Mouse (Mus musculus): Measurements from ENCODE around the gene Gm42417. TPM values are rescaled to one million over a fixed set of nuclear protein-coding genes. Genes with fewer than 3 reads are reported as not detected.

Gm42417 gene
- 1.9 TPM for polyA plus RNA-seq (2017; shearing (Covaris generic))

GRCm38 (mm10) chr1:36539186-36539585, at the start of gene Gm42417:
Gm42417 (minus strand) TSS chr1:36539429.

DNA sequence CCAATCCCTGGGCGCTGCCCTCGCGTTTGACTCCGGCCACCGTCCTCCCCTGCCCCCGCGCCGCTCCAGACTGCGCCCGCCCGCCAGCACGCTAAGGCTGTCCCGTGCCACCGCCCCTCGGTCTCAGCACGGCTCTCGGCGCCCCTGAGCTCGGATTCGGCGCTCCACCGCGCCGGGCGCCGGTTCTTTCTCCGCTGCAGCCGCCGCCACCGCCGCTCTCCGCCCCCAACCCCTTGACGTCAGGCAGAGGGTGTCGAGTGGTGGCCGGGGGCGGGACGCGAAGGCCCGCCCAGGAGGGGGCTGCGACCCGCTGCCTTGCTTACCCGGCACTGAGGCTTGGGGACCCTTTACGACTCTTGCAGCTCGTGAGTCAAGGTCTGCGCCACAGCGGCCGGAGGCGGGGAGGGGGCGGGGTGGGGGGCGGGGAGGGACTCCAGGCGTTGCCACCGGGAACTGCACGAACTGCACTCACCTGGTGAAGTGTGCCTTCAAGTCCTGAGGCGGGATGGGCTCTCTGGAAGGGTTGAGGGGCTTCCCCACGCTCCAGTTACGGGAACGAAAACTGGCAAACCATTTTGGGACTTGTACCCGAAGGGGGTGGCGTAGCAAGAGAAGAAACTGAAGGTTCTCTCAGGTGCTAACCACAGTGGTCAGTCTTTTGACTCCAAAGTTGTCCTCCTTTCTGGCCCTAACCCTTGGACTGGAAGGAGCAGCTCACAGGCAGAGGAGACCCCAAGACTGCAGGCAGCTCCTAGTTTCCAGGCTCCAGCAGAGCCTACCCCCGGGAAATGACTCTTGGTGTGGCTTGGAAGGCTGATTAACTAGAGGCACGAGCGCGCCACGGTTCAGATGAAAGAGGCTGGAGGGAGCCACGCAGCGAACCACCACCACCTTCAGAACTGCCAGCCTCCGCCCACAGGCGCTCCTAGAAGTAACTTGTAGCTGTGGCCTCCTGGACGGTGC, 19.1 kb upstream of the Gm42417 start, which contains the start of gene Sema4c:
Sema4c (minus strand) TSS at position 319 of the 963 bp plus-strand sequence.

GRCm38 (mm10) chr1:36546888-36547471, 7.8 kb upstream of the Gm42417 start, which contains the start of gene Ankrd39:
Ankrd39 (minus strand) TSS chr1:36547445.

DNA sequence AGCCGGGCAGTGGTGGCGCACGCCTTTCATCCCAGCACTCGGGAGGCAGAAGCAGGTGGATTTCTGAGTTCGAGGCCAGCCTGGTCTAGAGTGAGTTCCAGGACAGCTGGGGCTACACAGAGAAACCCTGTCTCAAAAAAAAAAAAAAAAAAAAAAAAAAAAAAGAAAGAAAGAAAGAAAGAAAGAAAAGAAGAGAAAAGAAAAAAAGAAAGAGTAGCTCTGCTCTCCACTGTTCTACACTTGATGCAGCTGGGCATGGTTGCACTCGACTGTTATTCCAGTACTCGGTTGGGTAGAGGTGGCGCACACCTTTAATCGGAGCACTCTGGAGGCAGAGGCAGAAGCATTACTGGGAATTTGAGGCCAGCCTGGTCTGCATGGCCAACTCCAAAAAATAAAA, 2.4 kb downstream of the Gm42417 start, which contains the start of gene Ankrd23:
Ankrd23 (minus strand) TSS at position 101 of the 400 bp plus-strand sequence.

GRCm38 (mm10) chr1:36511289-36512021, 27.8 kb downstream of the Gm42417 start, which contains the start of gene Cnnm3:
Cnnm3 (plus strand) TSS chr1:36511867.

Other genes starting within 250 kb of the Gm42417 start
- 634 TPM for gene Arid5a, start 231.7 kb downstream of the Gm42417 start, polyA plus RNA-seq (2017; shearing (Covaris generic))
- gene Kansl3, start 170.2 kb downstream of the Gm42417 start, polyA plus RNA-seq (2017; shearing (Covaris generic)) = 89.9 TPM
- 0.51 TPM for gene Fer1l5, start 167.1 kb downstream of the Gm42417 start, polyA plus RNA-seq (2017; shearing (Covaris generic))
- 23.3 TPM for gene Lman2l, start 94.2 kb downstream of the Gm42417 start, polyA plus RNA-seq (2017; shearing (Covaris generic))
- gene Cnnm4, start 67.8 kb downstream of the Gm42417 start, polyA plus RNA-seq (2017; shearing (Covaris generic)) = 4.6 TPM
- 25.1 TPM for gene Cnnm3, start 27.6 kb downstream of the Gm42417 start, polyA plus RNA-seq (2017; shearing (Covaris generic))
- 12.6 TPM for gene Ankrd23, start 2.5 kb downstream of the Gm42417 start, polyA plus RNA-seq (2017; shearing (Covaris generic))
- gene Ankrd39, start 8.0 kb upstream of the Gm42417 start, polyA plus RNA-seq (2017; shearing (Covaris generic)) = 22.4 TPM
- gene Sema4c, start 18.9 kb upstream of the Gm42417 start, polyA plus RNA-seq (2017; shearing (Covaris generic)) = 1.1 TPM
- not detected for gene Fam178b, start 143.8 kb upstream of the Gm42417 start, polyA plus RNA-seq (2017; shearing (Covaris generic))
- 376 TPM for gene Cox5b, start 152.0 kb upstream of the Gm42417 start, polyA plus RNA-seq (2017; shearing (Covaris generic))
- gene 4933424G06Rik, start 170.7 kb upstream of the Gm42417 start, polyA plus RNA-seq (2017; shearing (Covaris generic)) = not detected
- gene Actr1b, start 175.0 kb upstream of the Gm42417 start, polyA plus RNA-seq (2017; shearing (Covaris generic)) = 54.3 TPM
- 186 TPM for gene Zap70, start 222.4 kb upstream of the Gm42417 start, polyA plus RNA-seq (2017; shearing (Covaris generic))